Mouse (Mus musculus) MEL (cell line): Measurements from ENCODE around the gene Xrcc4. TPM values are rescaled to one million over a fixed set of nuclear protein-coding genes. Genes with fewer than 3 reads are reported as not detected.

Source experiments
- DNase-seq: peaks from one replicate; pipeline ENCODE4 v3.0.0; 2011; ENCODE audit warnings: low read depth, low spot score
- H3K27ac ChIP-seq: 2 replicates; pipeline ENCODE4 v1.5.1; 2012; ENCODE audit warnings: low read depth, mild to moderate bottlenecking, control low read depth, low read length, moderate library complexity; ENCODE audit not compliant: control insufficient read depth
- H3K27me3 ChIP-seq, 2 experiments: fragments of 150-350 bp in 1 of 2; sonication (generic) in 1 of 2; 2 replicates each; pipeline ENCODE4 v1.6.1; 2012; ENCODE audit warnings: low read length in 2 of 2, mild to moderate bottlenecking in 2 of 2, improper control_type of control experiment in 1 of 2, moderate library complexity in 1 of 2; ENCODE audit not compliant: insufficient read depth in 2 of 2, control insufficient read depth in 1 of 2
- H3K36me3 ChIP-seq, 2 experiments: 2 replicates each; pipeline ENCODE4 v1.6.1; 2012 to 2014; ENCODE audit warnings: low read length in 2 of 2, improper control_type of control experiment in 1 of 2, inconsistent platforms in 1 of 2, mild to moderate bottlenecking in 1 of 2; ENCODE audit not compliant: insufficient read depth in 2 of 2, control insufficient read depth in 1 of 2
- H3K4me1 ChIP-seq, 2 experiments: fragments of 150-350 bp in 1 of 2; sonication (generic) in 1 of 2; 2 replicates each; pipeline ENCODE4 v1.6.1; 2012; ENCODE audit warnings: low read length in 2 of 2, improper control_type of control experiment in 1 of 2, mild to moderate bottlenecking in 1 of 2; ENCODE audit not compliant: insufficient read depth in 2 of 2, control insufficient read depth in 1 of 2
- H3K4me3 ChIP-seq, 2 experiments: fragments of 150-350 bp in 1 of 2; sonication (generic) in 1 of 2; 2 replicates each; pipeline ENCODE4 v1.5.1; 2012; ENCODE audit warnings: low read depth in 2 of 2, low read length in 2 of 2, mild to moderate bottlenecking in 2 of 2, moderate library complexity in 2 of 2, control low read depth in 1 of 2, improper control_type of control experiment in 1 of 2; ENCODE audit not compliant: control insufficient read depth in 1 of 2, insufficient read depth in 1 of 2
- H3K79me2 ChIP-seq: 2 replicates; pipeline ENCODE4 v1.6.1; 2012; ENCODE audit warnings: mild to moderate bottlenecking, low read length, moderate library complexity; ENCODE audit not compliant: control insufficient read depth, poor library complexity, insufficient read depth
- H3K9ac ChIP-seq: 2 replicates; pipeline ENCODE4 v1.6.1; 2012; ENCODE audit warnings: low read depth, mild to moderate bottlenecking, control low read depth, low read length, moderate library complexity; ENCODE audit not compliant: control insufficient read depth, poor library complexity, severe bottlenecking
- H3K9me3 ChIP-seq: fragments of 150-350 bp; sonication (generic); replicated peaks from 2 replicates; pipeline ENCODE4 v1.6.1; 2012; ENCODE audit warnings: mild to moderate bottlenecking, low read length, improper control_type of control experiment, moderate library complexity; ENCODE audit not compliant: insufficient read depth
- CHD1 ChIP-seq: IDR thresholded peaks from 2 replicates; pipeline ENCODE4 v1.6.1; 2012; ENCODE audit warnings: low read depth, mild to moderate bottlenecking, inconsistent platforms, low read length, improper control_type of control experiment
- CHD2 ChIP-seq: IDR thresholded peaks from 2 replicates; pipeline ENCODE4 v1.6.1; 2011; ENCODE audit warnings: low read length, improper control_type of control experiment
- E2F4 ChIP-seq: IDR thresholded peaks from 2 replicates; pipeline ENCODE4 v1.6.1; 2011; ENCODE audit warnings: low read depth, low read length, improper control_type of control experiment, borderline replicate concordance
- ETS1 ChIP-seq: IDR thresholded peaks from 2 replicates; pipeline ENCODE4 v1.6.1; 2012; ENCODE audit warnings: low read depth, mild to moderate bottlenecking, inconsistent platforms, low read length, improper control_type of control experiment, moderate library complexity
- GABPA ChIP-seq: IDR thresholded peaks from 2 replicates; pipeline ENCODE4 v1.6.1; 2012; ENCODE audit warnings: low read depth, mild to moderate bottlenecking, inconsistent platforms, low read length, improper control_type of control experiment, moderate library complexity
- MAFK ChIP-seq: IDR thresholded peaks from 2 replicates; pipeline ENCODE4 v1.6.1; 2011; ENCODE audit warnings: low read depth, mild to moderate bottlenecking, low read length, improper control_type of control experiment, borderline replicate concordance
- MAX ChIP-seq: IDR thresholded peaks from 2 replicates; pipeline ENCODE4 v1.6.1; 2011; ENCODE audit warnings: low read length, improper control_type of control experiment
- MAZ ChIP-seq: IDR thresholded peaks from 2 replicates; pipeline ENCODE4 v1.6.1; 2012; ENCODE audit warnings: low read depth, mild to moderate bottlenecking, inconsistent platforms, low read length, improper control_type of control experiment
- MEF2A ChIP-seq: IDR thresholded peaks from 2 replicates; pipeline ENCODE4 v1.6.1; 2014; ENCODE audit warnings: low read depth, mild to moderate bottlenecking, inconsistent platforms, low read length, improper control_type of control experiment; ENCODE audit not compliant: poor library complexity, insufficient replicate concordance, severe bottlenecking; ENCODE audit errors: extremely low read depth
- MYB ChIP-seq: IDR thresholded peaks from 2 replicates; pipeline ENCODE4 v1.6.1; 2011; ENCODE audit warnings: mild to moderate bottlenecking, low read depth, low read length, improper control_type of control experiment
- NELFE ChIP-seq: IDR thresholded peaks from 2 replicates; pipeline ENCODE4 v1.6.1; 2011; ENCODE audit warnings: low read depth, low read length, improper control_type of control experiment
- NRF1 ChIP-seq: IDR thresholded peaks from 2 replicates; pipeline ENCODE4 v1.6.1; 2014; ENCODE audit warnings: low read depth, mild to moderate bottlenecking, inconsistent platforms, low read length, improper control_type of control experiment, moderate library complexity; ENCODE audit not compliant: poor library complexity, insufficient read depth, severe bottlenecking
- POLR2A ChIP-seq, 2 experiments: IDR thresholded peaks; 2 replicates each; pipeline ENCODE4 v1.6.1; 2011 to 2012; ENCODE audit warnings: low read length in 2 of 2, mild to moderate bottlenecking in 2 of 2, control low read depth in 1 of 2, improper control_type of control experiment in 1 of 2, low read depth in 1 of 2, moderate library complexity in 1 of 2; ENCODE audit not compliant: control insufficient read depth in 1 of 2, insufficient read depth in 1 of 2, poor library complexity in 1 of 2
- POLR2AphosphoS5 ChIP-seq: IDR thresholded peaks from 2 replicates; pipeline ENCODE4 v1.6.1; 2012; ENCODE audit warnings: low read depth, borderline replicate concordance, mild to moderate bottlenecking, inconsistent platforms, low read length, moderate library complexity, mixed read lengths
- RAD21 ChIP-seq: IDR thresholded peaks from 2 replicates; pipeline ENCODE4 v1.6.1; 2011; ENCODE audit warnings: mild to moderate bottlenecking, low read depth, low read length, improper control_type of control experiment
- SMC3 ChIP-seq: IDR thresholded peaks from 2 replicates; pipeline ENCODE4 v1.6.1; 2011; ENCODE audit warnings: low read depth, low read length, improper control_type of control experiment
- TCF12 ChIP-seq: IDR thresholded peaks from 2 replicates; pipeline ENCODE4 v1.6.1; 2014; ENCODE audit warnings: low read depth, mild to moderate bottlenecking, inconsistent platforms, low read length, improper control_type of control experiment, moderate library complexity
- USF2 ChIP-seq, 2 experiments: IDR thresholded peaks; 2 replicates each; pipeline ENCODE4 v1.6.1; 2011 to 2012; ENCODE audit warnings: improper control_type of control experiment in 2 of 2, low read length in 2 of 2, borderline replicate concordance in 1 of 2, inconsistent platforms in 1 of 2, low read depth in 1 of 2, mild to moderate bottlenecking in 1 of 2; ENCODE audit not compliant: insufficient read depth in 1 of 2
- ZKSCAN1 ChIP-seq: IDR thresholded peaks from 2 replicates; pipeline ENCODE4 v1.6.1; 2012; ENCODE audit warnings: low read depth, mild to moderate bottlenecking, inconsistent platforms, low read length, improper control_type of control experiment, moderate library complexity
- ZNF384 ChIP-seq: IDR thresholded peaks from 2 replicates; pipeline ENCODE4 v1.6.1; 2012; ENCODE audit warnings: low read depth, mild to moderate bottlenecking, inconsistent platforms, low read length, improper control_type of control experiment
- polyA plus RNA-seq, 2 experiments: library from polyadenylated mRNA; stranded (reverse) in 1 of 2; unstranded in 1 of 2; fragments of >175 nt in 1 of 2; fragments of >200 nt in 1 of 2; gene quantifications; 2 replicates each; pipeline versions ENCODE4 v1.2.1 to v1.2.4; 2012; ENCODE audit warnings: low replicate concordance in 2 of 2, low read depth in 1 of 2; ENCODE audit not compliant: insufficient read length in 2 of 2, insufficient read depth in 1 of 2, missing spikeins in 1 of 2
- total RNA-seq: library from RNA; depleted of rRNA; stranded (reverse); fragments of 300-350 nt; gene quantifications from 2 replicates; pipeline ENCODE4 v1.2.3, GENCODE M21; 2012

Gene Xrcc4
- total and polyA plus RNA-seq, 3 experiments, result 6.6 to 7.7 TPM; not detected in 1

DNA sequence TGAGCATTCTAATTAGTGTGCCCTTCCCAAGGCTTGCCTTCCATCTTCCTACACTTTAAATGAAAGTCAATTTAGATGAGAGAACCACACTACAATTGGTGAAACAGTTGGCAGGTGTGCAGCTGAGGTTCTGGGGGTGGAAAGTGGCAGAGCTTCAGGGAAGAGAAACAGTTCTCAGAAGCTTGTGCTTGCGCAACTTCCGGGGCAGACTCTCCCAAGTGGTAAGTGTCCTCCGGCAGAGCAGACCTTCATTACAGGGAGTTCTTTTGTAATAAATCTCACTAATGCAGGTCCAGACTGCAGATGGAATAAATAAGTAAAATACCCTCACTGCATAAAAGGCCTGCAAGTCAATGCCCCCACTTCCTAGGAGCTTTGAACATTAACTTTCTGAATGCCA lies 323.4 kb downstream of the Xrcc4 start:
- H3K79me2 ChIP-seq, result no peaks in the 10 kb centered on the region
- H3K36me3 ChIP-seq, result no peaks in the 10 kb centered on the region
- no peaks in the 10 kb centered on the region for H3K9me3 ChIP-seq
- no peaks in the 10 kb centered on the region for H3K27me3 ChIP-seq
- H3K27ac ChIP-seq, result no peak overlapping the region
- no peak overlapping the region for H3K4me3 ChIP-seq
- DNase-seq, result no peak
- TF ChIP-seq ZKSCAN1, result no peak
- no peak for TF ChIP-seq NELFE
- no peak for TF ChIP-seq NRF1
- TF ChIP-seq GABPA, result no peak
- no peak for TF ChIP-seq POLR2AphosphoS5
- no peak for TF ChIP-seq SMC3
- no peak for TF ChIP-seq RAD21
- TF ChIP-seq CHD1, result no peak
- no peak for TF ChIP-seq ZNF384
- TF ChIP-seq USF2 (IDR thresholded peaks at IDR 0.05; ENCODE audit: borderline replicate concordance in 1 of 2, insufficient read depth in 1 of 2, low read depth in 1 of 2, low read length in 2 of 2), result no peak
- no peak for TF ChIP-seq MAFK
- TF ChIP-seq MYB, result no peak
- no peak for TF ChIP-seq CHD2
- TF ChIP-seq MAZ, result no peak
- TF ChIP-seq E2F4, result no peak
- no peak overlapping the region for H3K9ac ChIP-seq
- no peaks in the 10 kb centered on the region for H3K4me1 ChIP-seq

DNA sequence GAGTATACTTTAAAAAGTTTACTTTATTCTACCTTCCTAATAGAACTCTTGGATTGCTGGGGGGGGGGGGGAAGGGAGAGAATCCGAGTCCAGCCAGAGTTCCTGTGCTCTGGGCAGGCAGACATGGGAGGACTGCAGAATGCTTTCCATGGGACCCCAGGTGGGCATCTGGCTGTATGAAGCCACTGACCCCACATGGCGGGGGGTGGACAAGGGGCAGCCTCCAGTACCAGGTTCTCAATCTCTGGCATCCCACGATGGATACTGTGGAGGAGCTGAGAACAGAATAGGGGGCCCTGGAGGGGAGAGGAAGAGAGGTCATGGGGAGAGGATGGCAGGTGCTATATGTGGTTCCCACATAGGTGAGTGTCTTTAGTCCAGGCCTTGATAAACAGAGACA lies 327.1 kb downstream of the Xrcc4 start:
- H3K9ac ChIP-seq, result no peak overlapping the region
- no peaks in the 10 kb centered on the region for H3K36me3 ChIP-seq
- no peak overlapping the region for H3K4me3 ChIP-seq
- DNase-seq, result no peak
- no peaks in the 10 kb centered on the region for H3K27me3 ChIP-seq
- no peak for TF ChIP-seq MAZ
- no peak for TF ChIP-seq USF2 (IDR thresholded peaks at IDR 0.05; ENCODE audit: borderline replicate concordance in 1 of 2, insufficient read depth in 1 of 2, low read depth in 1 of 2, low read length in 2 of 2)
- no peak for TF ChIP-seq ETS1
- TF ChIP-seq CHD2, result no peak
- TF ChIP-seq POLR2A (IDR thresholded peaks at IDR 0.05; ENCODE audit: control insufficient read depth in 1 of 2, insufficient read depth in 1 of 2, low read depth in 1 of 2, low read length in 2 of 2, poor library complexity in 1 of 2), result no peak
- TF ChIP-seq TCF12, result no peak
- no peak for TF ChIP-seq POLR2AphosphoS5
- no peak for TF ChIP-seq MAX
- no peak for TF ChIP-seq MAFK
- TF ChIP-seq MEF2A, result no peak
- no peak overlapping the region for H3K27ac ChIP-seq
- H3K9me3 ChIP-seq, result no peaks in the 10 kb centered on the region
- no peaks in the 10 kb centered on the region for H3K79me2 ChIP-seq
- no peaks in the 10 kb centered on the region for H3K4me1 ChIP-seq
